Mouse (Mus musculus) left cerebral cortex, adult 11 months (tissue): ENCODE measurements around the gene Rem2.

Source experiments
- DNase-seq: peaks from one replicate; pipeline ENCODE4 v3.0.0; 2022; ENCODE audit warnings: low spot score

Rem2 gene

GRCm38 (mm10) chr14:54492345-54493131, 16.6 kb downstream of the Rem2 start:
- no peak for DNase-seq

DNA sequence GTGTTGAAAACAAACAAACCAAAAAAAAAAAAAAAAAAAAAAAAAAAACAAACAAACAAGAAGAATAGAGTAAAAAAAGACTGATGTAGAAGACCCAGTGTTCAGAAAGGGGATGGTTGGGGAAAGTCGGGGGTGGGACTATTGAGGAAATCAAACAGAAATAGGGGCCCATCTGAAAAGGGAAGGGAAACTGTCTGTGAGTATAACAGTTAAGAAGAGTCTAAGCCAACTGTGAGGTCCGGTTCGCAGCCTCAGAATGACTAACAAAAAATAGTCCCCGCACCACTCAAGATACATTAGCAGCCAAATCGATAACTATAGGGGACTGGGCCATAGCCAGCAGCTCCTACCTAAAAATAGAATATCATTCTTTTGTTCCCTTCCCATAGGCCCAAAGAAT, 17.3 kb downstream of the Rem2 start:
- DNase-seq, result no peak

DNA sequence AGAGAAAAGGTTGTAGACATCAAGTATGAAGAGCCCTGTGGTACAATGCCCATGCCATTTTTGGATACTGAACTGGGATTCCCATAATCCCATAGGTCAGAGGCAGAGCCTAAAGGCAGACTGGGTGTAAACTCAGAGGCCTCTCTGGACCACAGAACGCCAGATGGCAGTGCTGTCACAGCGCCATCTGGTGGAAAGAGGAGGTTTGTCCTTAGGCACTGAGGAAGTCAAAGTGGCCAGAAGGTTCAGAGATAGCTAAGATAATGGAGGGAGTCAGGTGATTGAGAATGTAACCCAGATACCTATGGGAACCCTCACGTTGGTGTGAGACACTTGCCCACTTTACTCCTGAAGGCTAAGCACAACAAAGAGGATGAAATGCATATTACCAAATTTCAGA, 18.3 kb downstream of the Rem2 start:
- peak; percentile 60 for DNase-seq

DNA sequence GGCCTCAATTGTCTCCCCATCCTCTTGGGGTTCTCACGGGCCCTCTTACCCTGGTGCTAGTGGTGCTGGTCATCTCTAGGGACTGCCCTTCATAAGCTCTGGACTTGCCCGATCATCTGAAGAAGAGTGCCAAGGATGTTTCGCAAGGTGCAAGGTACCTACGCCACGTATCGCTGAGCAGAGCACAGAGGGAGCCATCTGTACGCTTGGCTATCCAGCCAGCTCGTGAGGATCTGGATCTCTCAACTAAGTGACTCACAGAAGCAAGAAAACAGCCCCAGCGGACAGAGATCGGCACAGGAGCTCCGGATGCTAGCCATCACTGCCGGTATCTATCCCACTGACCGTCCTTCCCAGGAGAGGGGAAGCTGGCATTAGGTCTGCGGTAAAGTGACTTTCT, 20.8 kb downstream of the Rem2 start:
- no peak for DNase-seq

- DNase-seq, result no peak
Observed at GRCm38 (mm10) chr14:54499330-54499729, 23.4 kb downstream of the Rem2 start.

- no peak for DNase-seq
Observed at GRCm38 (mm10) chr14:54501365-54501764, 25.5 kb downstream of the Rem2 start.

- DNase-seq, result no peak
Observed at GRCm38 (mm10) chr14:54503092-54503491, 27.2 kb downstream of the Rem2 start.

DNA sequence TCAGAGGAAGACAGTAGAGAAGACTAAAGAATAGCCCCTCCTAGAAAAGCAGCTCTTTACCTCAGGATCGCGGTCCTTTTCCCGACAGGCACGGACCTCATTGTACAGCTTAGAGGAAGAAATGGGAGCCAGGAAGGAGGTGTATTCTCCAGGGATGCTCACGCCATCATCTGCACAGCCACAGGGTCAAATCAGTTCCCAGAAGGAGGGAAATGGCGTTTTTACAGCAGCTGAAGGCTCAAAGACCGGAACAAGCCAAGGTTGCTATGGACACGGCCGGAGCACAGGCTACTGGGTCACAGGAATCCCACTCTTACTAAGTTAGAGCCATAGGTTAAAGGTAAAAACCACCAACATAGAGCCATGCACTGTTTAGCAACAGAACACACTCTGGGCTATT, 33.9 kb downstream of the Rem2 start:
- no peak for DNase-seq

DNA sequence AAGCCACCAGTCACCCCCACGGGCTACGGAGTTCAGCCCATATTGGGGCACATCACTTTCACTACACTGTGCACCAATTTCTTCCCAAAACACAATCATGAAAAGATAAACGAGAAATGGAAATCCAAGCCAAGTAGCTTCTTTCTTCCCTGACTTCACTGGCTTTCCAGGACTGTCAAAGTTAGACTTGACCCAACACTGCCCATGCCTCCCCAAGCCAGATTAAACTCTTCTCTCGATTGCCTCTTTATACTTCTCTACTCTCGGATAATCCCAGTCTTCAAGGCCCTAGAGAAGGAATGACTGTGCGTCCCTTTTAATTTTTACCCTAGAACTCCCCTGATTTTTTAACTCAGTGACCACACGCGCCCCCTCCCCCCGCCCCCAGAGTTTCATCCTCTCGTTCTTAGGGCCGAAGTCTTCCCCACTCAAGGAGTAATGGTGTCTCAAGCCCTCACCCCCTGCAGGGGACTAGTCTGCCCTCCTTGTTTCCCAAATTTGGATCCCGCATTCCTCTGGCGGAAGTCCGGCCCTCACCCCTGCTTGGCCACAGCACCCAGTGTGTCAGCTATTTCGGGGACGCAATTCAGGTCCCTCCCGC, 40.9 kb downstream of the Rem2 start:
- DNase-seq, result no peak

GRCm38 (mm10) chr14:54523600-54523999, 47.7 kb downstream of the Rem2 start:
- DNase-seq, result no peak

GRCm38 (mm10) chr14:54527227-54528006, 51.5 kb downstream of the Rem2 start:
- DNase-seq, result no peak

DNA sequence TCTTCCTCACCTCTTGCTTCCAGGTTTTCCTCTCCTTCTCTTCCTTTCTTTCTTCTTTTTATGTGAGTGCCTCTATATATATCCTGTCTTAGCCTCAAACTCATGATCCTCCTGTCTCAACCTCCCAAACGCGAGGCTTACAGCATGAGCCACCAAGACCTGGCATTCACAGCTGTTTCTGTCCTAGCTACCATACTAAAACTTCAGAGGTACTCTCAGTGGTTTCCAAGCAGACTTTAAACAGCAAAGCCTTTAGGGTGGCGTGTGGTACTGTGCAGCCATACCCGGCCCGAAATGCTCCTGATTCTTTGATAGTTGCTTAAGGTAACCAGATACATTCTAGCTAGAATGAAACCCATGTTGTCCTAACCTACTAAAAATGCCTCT, 52.1 kb downstream of the Rem2 start:
- DNase-seq, result no peak

DNA sequence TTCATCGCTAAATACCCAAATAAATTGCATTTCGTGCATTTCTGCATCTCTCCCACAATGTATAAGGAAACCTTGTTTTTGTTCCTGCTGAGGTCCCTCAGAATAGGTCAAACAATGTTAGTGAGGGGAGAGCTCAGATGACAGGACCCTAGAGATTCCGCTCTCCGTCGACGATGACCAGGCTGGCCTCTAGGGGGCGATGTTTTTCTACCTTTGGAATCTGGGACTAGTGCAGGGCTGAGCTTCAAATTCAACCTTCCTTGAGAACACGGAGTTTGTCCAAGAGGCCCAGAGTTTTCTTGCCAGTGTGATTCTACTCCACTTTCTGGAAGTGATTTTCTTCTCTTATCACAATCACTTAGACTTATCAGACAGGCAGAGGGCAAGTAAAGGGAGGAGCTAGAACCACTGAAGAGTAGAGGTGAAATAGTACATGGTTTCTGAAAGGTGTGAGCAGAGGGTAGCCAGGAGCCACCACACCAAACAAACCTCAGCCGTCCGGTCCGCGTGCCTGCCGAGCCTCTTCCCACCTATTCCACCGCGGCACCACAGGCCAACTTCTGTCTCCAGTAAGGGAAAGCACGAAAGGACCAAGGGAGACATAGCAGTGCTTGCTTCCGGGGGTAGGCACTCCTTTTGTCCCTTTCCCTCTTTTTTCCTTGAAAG, 52.7 kb downstream of the Rem2 start:
- peak; percentile 75 for DNase-seq
